Mouse (Mus musculus) spleen, postnatal 36 days (tissue): ENCODE data around the gene Zfp871.
"Not testable (repeated sequence)": the region's sequence is repeated elsewhere in the genome, so short reads cannot be mapped to it uniquely, and the experiment has no call there.

ENCODE experiments used
- DNase-seq, 2 experiments: peaks; one replicate each; pipeline ENCODE4 v3.0.0; 2022; ENCODE audit warnings: low spot score in 2 of 2, mixed read lengths in 1 of 2

The Zfp871 gene

DNA sequence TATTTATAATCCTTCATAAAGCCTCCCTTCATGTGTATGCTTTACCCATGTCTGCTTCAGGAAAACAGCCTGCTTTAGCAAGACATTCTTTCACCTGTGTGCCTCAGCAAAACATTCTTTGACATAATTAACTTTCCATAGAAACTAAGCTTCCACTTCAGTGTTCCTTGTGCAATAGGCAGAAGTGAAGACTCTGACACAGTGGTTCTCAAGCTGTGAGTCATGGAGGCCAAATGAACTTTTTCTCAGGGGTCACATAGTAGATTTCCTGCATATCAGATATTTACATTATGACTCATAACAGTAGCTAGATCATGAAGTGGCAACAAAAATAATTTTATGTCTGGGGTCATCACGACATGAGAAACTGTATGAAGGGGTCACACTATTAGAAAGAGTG lies 49.7 kb downstream of the Zfp871 start:
- DNase-seq: no peak

DNA sequence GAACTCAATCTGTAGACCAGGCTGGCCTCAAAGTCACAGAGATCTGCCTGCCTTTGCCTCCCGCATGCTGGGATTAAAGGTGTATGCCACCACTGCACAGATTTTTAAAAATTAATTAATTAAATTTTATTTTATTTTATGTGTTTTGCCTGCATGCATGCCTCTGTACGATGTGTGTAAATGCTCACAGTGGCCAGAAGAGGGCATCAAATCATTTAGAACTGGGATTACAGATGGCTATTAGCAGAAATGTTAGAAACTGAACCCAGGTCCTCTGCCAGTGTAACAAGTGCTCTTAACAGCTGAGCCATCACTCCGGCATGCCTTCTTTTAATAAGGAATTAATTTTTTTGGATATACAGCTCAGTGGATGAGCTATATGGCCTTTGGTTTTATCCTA lies 59.1 kb downstream of the Zfp871 start:
- DNase-seq: no peak

DNA sequence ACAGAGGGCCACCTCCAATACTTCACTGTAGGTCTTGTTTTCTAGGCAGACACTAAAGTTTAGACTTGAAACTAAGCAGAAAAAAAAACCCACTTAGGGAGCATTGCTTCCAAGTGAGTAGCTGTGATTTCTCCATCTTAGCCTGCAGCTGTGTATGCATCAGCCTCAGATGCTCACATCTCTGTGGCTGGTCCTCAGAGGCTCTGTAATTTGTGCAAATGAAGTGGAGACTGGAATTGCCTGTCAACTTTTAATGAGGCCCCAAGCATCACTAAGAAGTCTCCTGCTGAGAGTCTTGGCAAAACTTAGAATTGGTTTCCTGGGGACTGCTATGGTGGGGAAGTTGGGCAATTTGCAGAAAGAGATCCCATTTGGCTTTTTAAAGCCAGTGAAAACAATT lies 61.7 kb downstream of the Zfp871 start:
- DNase-seq: not testable (repeated sequence)

DNA sequence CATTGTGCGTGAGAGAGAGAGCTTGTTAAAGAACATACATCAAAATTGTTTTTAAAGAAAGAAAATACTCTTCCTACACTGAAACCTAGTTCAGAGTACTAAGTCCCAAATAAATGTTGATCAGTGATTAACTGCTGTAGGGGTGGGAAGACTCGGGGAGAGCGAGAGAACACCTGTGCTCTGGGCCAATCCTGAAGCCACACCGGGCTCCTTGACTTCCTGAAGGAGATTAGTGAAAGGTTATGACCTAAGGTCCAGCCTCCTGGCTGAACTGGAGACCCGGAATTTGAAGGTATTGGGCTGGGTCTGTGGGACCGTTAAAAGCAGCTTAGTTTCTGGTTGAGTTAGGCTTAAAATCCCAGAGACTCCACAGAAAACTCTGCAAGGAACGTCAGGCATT lies 65.3 kb downstream of the Zfp871 start:
- DNase-seq: no peak

DNA sequence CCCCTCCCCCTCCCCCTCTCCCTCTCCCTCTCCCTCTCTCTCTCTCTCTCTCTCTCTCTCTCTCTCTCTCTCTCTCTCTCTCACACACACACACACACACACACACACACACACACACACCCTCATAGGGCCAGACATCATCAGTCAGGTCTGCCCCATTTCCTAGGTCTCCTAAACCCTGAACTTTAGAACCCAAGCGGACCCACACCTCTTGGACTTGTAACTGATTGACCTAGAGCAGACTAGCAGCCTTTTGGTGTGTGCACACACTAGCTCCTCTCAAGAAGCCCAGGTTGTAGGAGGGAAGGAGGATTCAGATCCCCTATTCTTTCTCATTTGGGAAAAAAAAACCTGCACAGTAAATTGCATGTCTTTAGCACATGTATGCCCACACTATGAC lies 65.9 kb downstream of the Zfp871 start:
- DNase-seq: not testable (repeated sequence)
